In the genomic region with DNA sequence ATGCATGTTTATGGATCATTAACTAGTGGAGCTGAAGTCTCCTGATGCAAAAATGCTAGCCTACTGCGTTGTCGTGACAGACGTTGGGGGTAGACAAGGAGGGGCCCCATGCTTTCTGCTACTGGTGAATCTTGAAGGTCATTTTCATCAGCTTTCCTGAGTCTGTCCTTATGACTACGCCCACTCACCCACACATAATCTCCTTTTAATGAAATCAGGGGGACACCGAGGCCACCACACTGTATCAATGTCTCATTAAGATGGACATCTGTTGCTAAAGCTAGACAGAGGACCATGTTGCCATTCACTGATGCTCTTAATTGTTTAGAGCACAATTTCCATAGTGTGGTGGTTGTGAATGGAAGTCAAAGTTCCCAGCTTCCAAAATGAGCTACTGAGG, we compare ENCODE assay signal across 28 mouse cellular contexts.
"Had no signal": no experiment of that assay in that cellular context is flagged by ENCODE, and none has a peak within 500 bp of the region (broad histone marks: within the 10 kb centered on the region; RNA-seq: fewer than 3 reads in every experiment).

No protein-coding gene starts in this region.

- H3K9ac ChIP-seq: embryonic facial prominence, embryonic 12.5 days; embryonic facial prominence, embryonic 13.5 days; embryonic facial prominence, embryonic 15.5 days; forebrain, embryonic 12.5 days; forebrain, embryonic 13.5 days; forebrain, embryonic 15.5 days; forebrain, postnatal 0 days had no signal

- H3K4me2 ChIP-seq: embryonic facial prominence, embryonic 12.5 days; embryonic facial prominence, embryonic 13.5 days; embryonic facial prominence, embryonic 15.5 days; forebrain, embryonic 12.5 days; forebrain, embryonic 13.5 days; forebrain, embryonic 15.5 days had no signal

- H3K4me1 ChIP-seq: embryonic facial prominence, embryonic 10.5 days; embryonic facial prominence, embryonic 12.5 days; embryonic facial prominence, embryonic 13.5 days; embryonic facial prominence, embryonic 15.5 days; forebrain, embryonic 15.5 days had no signal

- H3K27ac ChIP-seq: embryonic facial prominence, embryonic 10.5 days; embryonic facial prominence, embryonic 12.5 days; embryonic facial prominence, embryonic 13.5 days; embryonic facial prominence, embryonic 15.5 days; forebrain, embryonic 10.5 days; forebrain, embryonic 12.5 days; forebrain, embryonic 13.5 days; forebrain, embryonic 15.5 days; gastrocnemius, adult 2 months; heart, adult 2 months had no signal

- DNase-seq: cerebellum, adult 8-10 months; cerebellum, adult 9-10 months; cerebellum, adult 9-11 months; cerebellum, postnatal 10 days; cerebellum, postnatal 14 days; cerebellum, postnatal 25 days; cerebellum, postnatal 36 days; embryo, embryonic 11 days; forebrain, postnatal 0 days; gastrocnemius, adult 2 months; gastrocnemius, postnatal 10 days; gastrocnemius, postnatal 14 days; gastrocnemius, postnatal 25 days; gastrocnemius, postnatal 36 days; heart, adult 11 months; heart, adult 18-20 months; heart, adult 2 months had no signal

- H3K27me3 ChIP-seq: embryonic facial prominence, embryonic 12.5 days; embryonic facial prominence, embryonic 13.5 days; embryonic facial prominence, embryonic 15.5 days; forebrain, embryonic 13.5 days; forebrain, embryonic 15.5 days had no signal

- H3K9me3 ChIP-seq: embryonic facial prominence, embryonic 12.5 days; embryonic facial prominence, embryonic 13.5 days; embryonic facial prominence, embryonic 15.5 days; forebrain, embryonic 10.5 days; forebrain, embryonic 12.5 days; forebrain, embryonic 13.5 days; forebrain, embryonic 15.5 days had no signal

- ATAC-seq: forebrain, embryonic 13.5 days; forebrain, embryonic 14.5 days; forebrain, embryonic 15.5 days; forebrain, embryonic 16.5 days; forebrain, postnatal 0 days had no signal

- H3K4me3 ChIP-seq: embryonic facial prominence, embryonic 10.5 days; embryonic facial prominence, embryonic 12.5 days; embryonic facial prominence, embryonic 13.5 days; embryonic facial prominence, embryonic 15.5 days; erythroblast, embryonic 14.5 days; forebrain, embryonic 10.5 days; forebrain, embryonic 12.5 days; forebrain, embryonic 13.5 days; forebrain, embryonic 15.5 days; gastrocnemius, adult 2 months; heart, adult 2 months had no signal

- H3K36me3 ChIP-seq: embryonic facial prominence, embryonic 10.5 days; embryonic facial prominence, embryonic 12.5 days; embryonic facial prominence, embryonic 13.5 days; embryonic facial prominence, embryonic 15.5 days; forebrain, embryonic 10.5 days; forebrain, embryonic 12.5 days; forebrain, embryonic 15.5 days had no signal
